Mouse (Mus musculus) layer of hippocampus, postnatal 25 days (tissue): Measurements from ENCODE around the gene Gmfb. TPM values are rescaled to one million over a fixed set of nuclear protein-coding genes. Genes with fewer than 3 reads are reported as not detected.

ENCODE experiments used
- total RNA-seq, 2 experiments: library from RNA; stranded (reverse); gene quantifications; 2 replicates each; pipeline ENCODE4 v1.2.3; 2021

Gene Gmfb
- total RNA-seq, 2 experiments from 2014 or later, result 163 to 168 TPM

Other genes starting within 250 kb of the Gmfb start
- under 1 TPM; 0.49 to 0.68 TPM for gene Cdkn3, start 61.7 kb downstream of the Gmfb start, total RNA-seq
- gene Cnih1, start 33.8 kb downstream of the Gmfb start, total RNA-seq, result 10 to 100 TPM; 69.5 to 82.7 TPM
- gene Cgrrf1, start 9.9 kb upstream of the Gmfb start, total RNA-seq, result 10 to 100 TPM; 20.0 to 22.3 TPM
- gene Samd4, start 60.6 kb upstream of the Gmfb start, total RNA-seq, result 10 to 100 TPM; 10.3 to 13.7 TPM